Mouse (Mus musculus) heart, embryonic 10.5 days (tissue): Measurements from ENCODE around the gene Vmn1r85. TPM values are rescaled to one million over a fixed set of nuclear protein-coding genes. Genes with fewer than 3 reads are reported as not detected.
"Not testable (repeated sequence)": the region's sequence is repeated elsewhere in the genome, so short reads cannot be mapped to it uniquely, and the experiment has no call there.

Source experiments
- DNase-seq: peaks from one replicate; pipeline ENCODE4 v3.0.0-alpha.2; 2017; ENCODE audit warnings: low spot score
- H3K27ac ChIP-seq: fragments of 300-500 bp; sonication (generic); 2 replicates; pipeline ENCODE4 v1.5.1; 2016; ENCODE audit warnings: mild to moderate bottlenecking
- H3K27me3 ChIP-seq: fragments of 300-500 bp; sonication (generic); 2 replicates; pipeline ENCODE4 v1.6.1; 2016; ENCODE audit warnings: mild to moderate bottlenecking; ENCODE audit not compliant: poor library complexity, insufficient read depth, severe bottlenecking
- H3K36me3 ChIP-seq: fragments of 300-500 bp; sonication (generic); 2 replicates; pipeline ENCODE4 v1.6.1; 2016; ENCODE audit warnings: mild to moderate bottlenecking, moderate library complexity
- H3K4me1 ChIP-seq: fragments of 300-500 bp; sonication (generic); 2 replicates; pipeline ENCODE4 v1.6.1; 2016; ENCODE audit warnings: mild to moderate bottlenecking
- H3K4me3 ChIP-seq: fragments of 300-500 bp; sonication (generic); 2 replicates; pipeline ENCODE4 v1.5.1; 2016; ENCODE audit warnings: mild to moderate bottlenecking, moderate library complexity
- H3K9me3 ChIP-seq: fragments of 300-500 bp; sonication (generic); 2 replicates; pipeline ENCODE4 v1.6.1; 2016; ENCODE audit warnings: mild to moderate bottlenecking, moderate library complexity
- WGBS: fragments of 180-500 bp; shearing (Covaris S2); methylation state at CpG from one replicate; pipeline ENCODE4 v1.1.7; 2016; 5-methylcytosine and 5-hydroxymethylcytosine counted together
- polyA plus RNA-seq: library from polyadenylated mRNA; unstranded; fragments of >200 nt; fragmentation: Nextera tagmentation; extraction: Ambion mirVana; gene quantifications from 2 replicates; pipeline ENCODE4 v1.2.1, GENCODE M21; 2016

Vmn1r85 gene
- not detected in 2 replicates for polyA plus RNA-seq

DNA sequence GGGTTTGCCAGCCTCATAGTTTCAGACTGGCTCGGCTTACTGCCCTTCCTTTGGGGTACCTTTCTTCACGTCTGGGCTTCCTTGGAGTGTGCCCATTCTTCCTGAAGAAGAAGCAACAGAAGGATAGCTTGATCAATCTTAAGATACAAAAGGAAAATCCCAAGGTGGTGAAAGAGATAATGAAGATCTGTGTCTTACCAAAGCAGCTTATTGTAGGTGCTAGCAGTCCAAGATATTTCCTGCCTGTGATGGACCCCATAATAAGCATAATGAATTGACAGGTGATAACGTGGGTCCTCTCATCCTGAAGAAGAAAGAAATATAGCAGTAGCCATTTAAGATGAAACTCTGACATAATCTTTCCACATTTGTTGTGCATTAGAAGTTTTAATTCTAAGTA lies at the start of gene Vmn1r85:
TSS of gene Vmn1r85 (minus strand) at position 101 of the 400 bp plus-strand sequence.
- Histone ChIP-seq H3K4me1 (no peaks in the 10 kb centered on the region), H3K36me3 (no peaks in the 10 kb centered on the region), H3K4me3 (no peak within 1 kb of the TSS), H3K27me3 (no peaks in the 10 kb centered on the region), H3K9me3 (no peaks in the 10 kb centered on the region), H3K27ac (no peak within 1 kb of the TSS)
- 59% methylated on average over 3 of the region's 3 CpGs for WGBS
- no peak for DNase-seq

DNA sequence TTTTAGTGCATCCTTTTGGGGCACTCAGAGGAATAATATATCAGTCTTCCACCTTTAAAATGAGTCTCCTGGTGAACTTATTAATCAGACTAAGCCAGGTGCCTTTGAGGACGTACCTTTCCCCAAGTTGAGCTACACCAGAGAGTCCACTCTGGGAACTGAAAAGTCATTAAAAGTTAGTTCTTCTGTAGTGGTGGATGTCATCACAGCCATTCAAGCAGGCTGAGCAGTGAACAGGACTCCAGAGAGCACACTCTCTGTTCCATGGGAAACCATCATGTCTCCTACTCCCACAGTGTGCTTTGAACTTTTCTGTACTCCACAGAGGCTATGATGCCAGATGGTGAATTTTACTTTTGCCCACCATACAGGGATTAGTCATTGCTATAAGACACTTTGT lies 45.1 kb upstream of the Vmn1r85 start, which contains the start of gene Vmn1r87:
TSS of gene Vmn1r87 (minus strand) at position 101 of the 400 bp plus-strand sequence.
- Histone ChIP-seq H3K4me1 (no peaks in the 10 kb centered on the region), H3K4me3 (no peak within 1 kb of the TSS), H3K36me3 (no peaks in the 10 kb centered on the region), H3K9me3 (no peaks in the 10 kb centered on the region), H3K27ac (no peak within 1 kb of the TSS), H3K27me3 (no peaks in the 10 kb centered on the region)
- WGBS: 58% methylated on average over 1 of the region's 1 CpGs
- no peak for DNase-seq

DNA sequence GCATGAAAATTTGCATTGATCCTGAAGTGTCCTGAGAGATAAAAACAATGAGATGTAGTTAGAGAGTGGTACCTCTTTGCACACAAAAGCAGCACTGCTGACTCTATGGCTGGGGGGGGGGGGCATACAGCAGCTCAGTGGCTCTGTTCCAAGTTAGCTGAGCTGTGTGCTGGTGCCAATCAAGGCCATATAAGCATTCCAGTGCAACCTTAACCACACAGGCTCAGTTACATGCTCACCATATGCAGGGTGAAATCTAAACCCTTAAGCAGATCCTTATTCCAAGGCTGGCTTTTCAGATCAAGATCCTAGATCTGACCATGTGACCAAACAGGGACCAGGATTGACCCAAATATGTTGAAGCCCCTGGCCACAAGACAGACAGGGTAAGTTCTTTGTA lies 42.4 kb upstream of the Vmn1r85 start:
- Histone ChIP-seq H3K27ac (no peak overlapping the region), H3K4me1 (no peaks in the 10 kb centered on the region), H3K9me3 (no peaks in the 10 kb centered on the region), H3K27me3 (no peaks in the 10 kb centered on the region), H3K4me3 (no peak overlapping the region), H3K36me3 (no peaks in the 10 kb centered on the region)
- DNase-seq: no peak

DNA sequence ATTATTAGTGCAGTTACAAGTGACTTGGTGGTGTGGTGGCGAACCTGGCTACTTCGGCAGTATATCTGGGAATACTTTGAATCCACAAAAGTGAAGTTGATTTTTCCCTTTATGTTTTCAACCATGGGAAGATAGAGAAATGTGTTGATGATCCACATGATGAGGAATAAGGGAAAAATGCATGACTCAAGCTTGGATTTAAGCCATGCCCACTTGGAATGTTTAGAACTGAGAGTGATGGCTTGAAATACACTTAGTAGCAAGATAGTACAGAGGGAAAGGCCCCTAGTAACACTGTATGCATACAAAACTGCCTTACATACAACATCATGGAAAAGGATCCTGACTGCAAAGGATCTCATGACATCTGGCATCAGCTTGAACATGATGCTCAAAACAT lies 36.9 kb upstream of the Vmn1r85 start:
- 77% methylated on average over 2 of the region's 2 CpGs for WGBS
- H3K4me1 ChIP-seq: no peaks in the 10 kb centered on the region
- no peak overlapping the region for H3K4me3 ChIP-seq
- H3K27me3 ChIP-seq: no peaks in the 10 kb centered on the region
- H3K9me3 ChIP-seq: no peaks in the 10 kb centered on the region
- no peak overlapping the region for H3K27ac ChIP-seq
- no peaks in the 10 kb centered on the region for H3K36me3 ChIP-seq
- no peak for DNase-seq

DNA sequence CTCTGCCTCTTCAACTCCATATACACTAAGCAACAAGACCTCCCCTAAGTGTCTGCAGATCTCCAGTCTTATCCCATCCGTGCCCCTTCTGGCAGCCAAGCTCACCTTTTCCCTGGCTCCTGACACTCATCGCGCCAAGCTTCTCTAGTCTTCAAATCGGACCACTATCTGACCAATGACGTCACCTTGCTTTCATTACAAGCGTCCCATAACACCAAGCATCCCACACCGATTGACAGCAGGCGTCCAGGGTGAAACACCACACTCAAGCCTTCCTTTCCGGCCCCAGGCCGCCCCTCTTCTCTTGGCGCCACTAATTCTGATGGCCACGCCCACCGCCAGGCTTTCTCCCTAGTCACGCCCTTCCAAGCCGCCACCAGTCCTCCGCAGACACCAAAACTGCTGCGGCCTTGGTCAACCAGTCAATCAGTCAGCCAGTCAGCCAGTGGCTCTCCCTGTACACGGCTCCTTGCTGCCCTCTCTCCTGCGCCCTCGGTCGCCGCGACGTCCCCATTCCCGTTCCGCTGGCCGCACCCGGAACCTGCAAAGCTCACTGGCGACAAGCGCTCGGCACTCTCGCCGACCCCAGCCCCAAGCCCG lies 28.7 kb upstream of the Vmn1r85 start:
- not testable (repeated sequence) for H3K36me3 ChIP-seq, H3K4me1 ChIP-seq, DNase-seq, H3K27me3 ChIP-seq, H3K9me3 ChIP-seq, H3K27ac ChIP-seq
- 1% methylated on average over 21 of the region's 34 CpGs for WGBS
- H3K4me3 ChIP-seq: peak overlapping the region; percentile 40

DNA sequence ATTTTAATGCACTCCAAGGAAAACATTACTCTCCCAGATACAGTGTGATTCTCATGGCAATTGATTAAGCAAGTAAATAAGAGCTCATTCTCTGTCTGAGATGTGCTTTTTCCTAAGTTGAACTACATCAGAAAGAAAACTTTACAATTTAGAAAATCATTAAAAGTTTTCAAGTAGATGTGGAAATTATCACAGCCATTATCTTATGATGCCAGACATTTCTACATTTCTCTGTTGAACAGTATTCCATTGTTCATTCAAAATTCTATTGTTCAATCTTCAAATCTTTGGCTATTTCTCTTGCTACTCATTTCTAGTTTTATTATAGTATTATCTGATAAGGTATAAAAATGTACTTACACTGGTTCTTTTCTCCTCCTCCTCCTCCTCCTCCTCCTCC lies 24.8 kb upstream of the Vmn1r85 start, which contains the start of gene Vmn1r86:
TSS of gene Vmn1r86 (minus strand) at position 101 of the 400 bp plus-strand sequence.
- Histone ChIP-seq H3K4me3 (no peak within 1 kb of the TSS), H3K27ac (no peak within 1 kb of the TSS), H3K9me3 (no peaks in the 10 kb centered on the region), H3K27me3 (no peaks in the 10 kb centered on the region), H3K4me1 (no peaks in the 10 kb centered on the region), H3K36me3 (no peaks in the 10 kb centered on the region)
- DNase-seq: no peak

DNA sequence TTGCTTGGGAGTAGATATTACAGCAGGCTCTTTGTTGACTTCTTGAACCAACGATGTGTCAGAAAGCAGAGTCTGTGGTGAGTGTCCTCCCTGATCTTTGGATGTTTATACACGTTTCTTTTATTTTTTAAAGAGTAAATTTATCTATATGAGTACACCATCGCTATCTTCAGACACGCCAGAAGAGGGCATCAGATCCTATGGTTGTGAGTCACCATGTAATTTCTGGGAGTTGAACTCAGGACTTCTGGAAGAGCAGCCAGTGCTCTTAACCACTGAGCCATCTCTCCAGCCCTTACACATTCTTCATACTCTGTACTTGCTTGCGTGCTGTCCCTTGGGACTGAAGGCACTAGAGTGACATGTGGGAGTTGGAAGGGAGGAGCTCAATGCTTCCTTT lies 22.7 kb downstream of the Vmn1r85 start:
- no peaks in the 10 kb centered on the region for H3K9me3 ChIP-seq
- DNase-seq: no peak
- H3K27ac ChIP-seq: no peak overlapping the region
- 46% methylated on average over 5 of the region's 5 CpGs for whole genome bisulfite sequencing
- H3K27me3 ChIP-seq: no peaks in the 10 kb centered on the region
- H3K36me3 ChIP-seq: no peaks in the 10 kb centered on the region
- H3K4me1 ChIP-seq: no peaks in the 10 kb centered on the region
- no peak overlapping the region for H3K4me3 ChIP-seq

DNA sequence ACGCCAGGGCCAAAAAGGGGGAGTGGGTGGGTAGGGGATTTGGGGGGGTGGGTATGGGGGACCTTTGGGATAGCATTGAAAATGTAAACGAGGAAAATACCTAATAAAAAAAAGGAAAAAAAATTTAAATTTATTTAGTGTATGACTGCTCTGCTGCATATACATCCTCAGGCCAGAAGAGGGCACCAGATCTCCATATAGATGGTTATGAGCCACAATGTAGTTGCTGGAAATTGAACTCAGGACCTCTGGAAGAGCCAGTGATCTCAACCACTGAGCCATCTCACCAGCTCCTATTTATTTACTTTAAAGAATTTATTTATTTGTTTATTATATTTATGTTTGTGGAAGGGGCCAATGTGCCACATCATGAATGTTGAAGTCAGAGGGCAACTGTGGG lies 31.6 kb downstream of the Vmn1r85 start:
- not testable (repeated sequence) for H3K27ac ChIP-seq, H3K27me3 ChIP-seq, H3K36me3 ChIP-seq, H3K9me3 ChIP-seq, DNase-seq, H3K4me1 ChIP-seq, H3K4me3 ChIP-seq
- WGBS: 48% methylated on average over 2 of the region's 2 CpGs

DNA sequence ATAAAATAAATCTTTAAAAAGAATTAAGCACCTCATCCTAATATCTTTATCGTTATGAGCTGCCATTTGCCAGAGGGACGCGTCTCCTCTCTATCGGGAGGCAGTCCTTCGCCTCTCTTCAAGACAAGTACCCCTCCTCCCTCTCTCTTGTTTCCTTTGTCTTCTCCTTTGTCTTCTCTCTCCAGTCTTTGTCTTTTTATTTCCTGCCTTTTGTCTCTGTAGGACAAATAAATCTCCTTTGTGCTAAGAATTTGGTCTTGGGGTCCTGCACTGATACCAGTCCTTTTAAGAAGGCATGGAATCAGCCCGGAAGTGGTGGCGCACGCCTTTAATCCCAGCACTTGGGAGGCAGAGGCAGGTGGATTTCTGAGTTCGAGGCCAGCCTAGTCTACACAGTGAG lies 35.4 kb downstream of the Vmn1r85 start:
- H3K27ac ChIP-seq: no peak overlapping the region
- no peaks in the 10 kb centered on the region for H3K4me1 ChIP-seq
- peaks cover 5% of the 10 kb centered on the region; the same call in 1 of the 2 replicates for H3K9me3 ChIP-seq
- H3K27me3 ChIP-seq: no peaks in the 10 kb centered on the region
- 89% methylated on average over 9 of the region's 9 CpGs for WGBS
- DNase-seq: no peak
- no peak overlapping the region for H3K4me3 ChIP-seq
- H3K36me3 ChIP-seq: no peaks in the 10 kb centered on the region

DNA sequence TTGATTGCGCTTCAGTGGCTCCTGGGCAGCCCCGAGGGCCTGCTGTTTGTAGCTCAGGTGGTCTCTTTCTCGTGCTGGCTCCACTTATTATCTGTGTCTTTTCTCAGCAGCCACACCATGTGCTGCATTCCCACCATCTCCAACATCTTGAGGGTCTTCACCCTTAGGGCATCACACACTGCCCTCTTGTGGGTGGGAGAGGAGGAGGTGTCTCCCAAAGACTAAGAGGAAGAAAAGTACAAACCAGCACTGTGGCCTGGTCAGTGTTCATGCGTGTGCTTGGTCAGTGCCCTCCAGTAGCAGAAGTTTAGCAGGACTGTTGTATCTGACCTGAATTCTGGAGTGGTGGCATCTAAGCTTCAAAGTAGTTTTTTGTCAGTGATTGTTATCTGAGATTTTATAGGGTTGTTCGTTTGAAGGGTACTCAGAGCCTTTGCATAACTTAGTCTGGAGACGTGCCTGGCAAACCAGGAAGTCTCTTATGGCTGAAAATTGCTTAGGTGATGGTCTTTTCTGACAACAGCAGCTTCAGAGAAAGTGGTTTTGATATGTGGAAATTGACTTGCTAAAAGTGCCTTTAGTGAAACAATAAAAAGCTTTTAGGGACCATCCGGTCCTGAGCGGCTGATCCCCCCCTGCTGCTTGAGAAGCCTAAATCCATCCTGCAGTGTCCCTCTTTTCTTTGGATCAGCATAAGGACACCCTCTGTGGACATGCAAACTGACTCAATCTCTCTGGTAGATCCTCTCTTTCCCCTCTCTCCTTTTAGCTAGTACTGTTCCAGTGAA lies 37.9 kb downstream of the Vmn1r85 start:
- no peak overlapping the region for H3K27ac ChIP-seq
- WGBS: 61% methylated on average over 8 of the region's 8 CpGs

DNA sequence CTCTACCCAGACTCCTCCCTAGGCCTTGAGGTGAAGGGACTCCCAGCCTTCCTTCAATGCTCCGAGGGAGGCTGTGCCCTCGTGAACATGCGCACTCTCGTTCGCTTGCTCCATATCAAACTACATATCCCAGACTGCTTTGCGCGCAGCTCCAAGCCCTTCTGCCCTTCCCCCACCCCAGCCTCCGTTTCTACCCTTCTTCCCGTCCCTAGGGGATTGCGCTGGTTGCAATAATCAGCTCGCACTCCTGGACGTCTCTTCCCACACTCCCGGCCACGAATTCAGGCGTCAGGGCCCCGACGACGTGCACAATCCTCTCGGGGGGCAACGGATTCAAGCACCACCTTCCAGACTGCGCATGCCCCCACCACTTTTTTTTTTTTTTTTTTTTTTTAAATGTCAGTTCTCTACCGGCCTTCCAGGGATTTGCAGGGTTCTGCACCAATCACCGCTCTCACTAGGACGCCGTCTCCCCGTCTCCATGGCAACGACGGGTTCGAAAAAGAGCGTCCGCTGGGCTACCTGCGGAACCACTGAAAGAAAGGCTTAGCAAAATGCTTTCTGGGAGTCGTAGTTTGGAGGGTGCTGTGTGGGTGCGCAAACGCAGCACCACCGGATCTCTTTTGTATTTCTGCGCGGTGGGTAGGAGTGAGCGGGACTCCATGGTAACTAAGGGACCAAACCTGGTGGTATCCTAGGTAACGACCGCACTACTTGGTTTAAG lies 40.5 kb downstream of the Vmn1r85 start, which contains the start of gene Mzf1:
TSS of gene Mzf1 (minus strand) at position 478 of the 724 bp plus-strand sequence.
- H3K4me3 ChIP-seq: peak within 1 kb of the TSS; percentile 78
- peak; percentile 97 for DNase-seq
- WGBS: under 1% methylated on average over 41 of the region's 41 CpGs
- no peaks in the 10 kb centered on the region for H3K36me3 ChIP-seq
- no peaks in the 10 kb centered on the region for H3K9me3 ChIP-seq
- no peaks in the 10 kb centered on the region for H3K4me1 ChIP-seq
- H3K27me3 ChIP-seq: no peaks in the 10 kb centered on the region
- peak within 1 kb of the TSS; percentile 92 for H3K27ac ChIP-seq

More for the DNA sequence above, 37.9 kb downstream of the Vmn1r85 start:
- no peaks in the 10 kb centered on the region for H3K9me3 ChIP-seq
- DNase-seq: no peak
- H3K27me3 ChIP-seq: no peaks in the 10 kb centered on the region
- H3K36me3 ChIP-seq: no peaks in the 10 kb centered on the region
- no peak overlapping the region for H3K4me3 ChIP-seq
- H3K4me1 ChIP-seq: no peaks in the 10 kb centered on the region

DNA sequence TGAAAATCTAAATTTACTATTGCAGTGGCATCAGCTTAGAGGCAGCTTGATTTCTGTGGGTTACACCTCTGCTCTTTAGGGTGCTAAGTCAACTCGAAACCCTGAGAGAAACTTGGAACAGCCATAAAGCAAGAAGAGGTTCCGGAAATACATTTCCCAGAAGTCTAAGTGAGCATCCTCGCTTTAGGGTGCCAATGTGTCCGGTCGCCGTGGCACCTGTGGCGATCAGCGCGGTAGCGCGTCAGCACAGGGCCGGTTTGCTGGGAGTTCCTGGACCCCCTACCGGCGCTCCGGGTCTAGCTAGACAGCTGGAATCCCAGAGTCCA lies 41.0 kb downstream of the Vmn1r85 start:
- H3K4me3 ChIP-seq: peak overlapping the region; percentile 78
- H3K27ac ChIP-seq: peak overlapping the region; percentile 92
- H3K27me3 ChIP-seq: no peaks in the 10 kb centered on the region
- WGBS: 4% methylated on average over 15 of the region's 15 CpGs
- no peak for DNase-seq
- H3K4me1 ChIP-seq: no peaks in the 10 kb centered on the region
- no peaks in the 10 kb centered on the region for H3K36me3 ChIP-seq
- H3K9me3 ChIP-seq: no peaks in the 10 kb centered on the region

DNA sequence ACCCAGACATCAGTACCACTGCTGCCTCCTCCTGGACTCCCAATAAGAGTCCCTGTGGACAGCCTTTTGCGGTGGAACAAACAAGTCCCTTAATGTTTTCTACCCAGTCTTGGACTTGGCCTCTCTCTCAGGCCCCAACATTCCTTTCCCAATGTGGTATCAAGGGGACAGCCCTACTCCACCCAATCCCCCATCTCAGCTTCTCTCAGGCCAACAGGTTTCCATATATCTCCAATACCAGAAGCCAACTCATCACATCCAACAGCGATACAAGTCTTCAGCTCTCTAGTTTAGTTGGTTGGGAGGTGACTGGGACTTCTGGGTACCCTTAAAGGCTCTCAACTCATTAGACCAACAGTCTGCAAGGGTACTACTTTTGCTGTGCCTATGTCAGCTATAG lies 41.5 kb downstream of the Vmn1r85 start:
- H3K36me3 ChIP-seq: no peaks in the 10 kb centered on the region
- H3K9me3 ChIP-seq: no peaks in the 10 kb centered on the region
- peak overlapping the region; percentile 78 for H3K4me3 ChIP-seq
- DNase-seq: no peak
- H3K27ac ChIP-seq: peak overlapping the region; percentile 92; the same call in 1 of the 2 replicates
- H3K27me3 ChIP-seq: no peaks in the 10 kb centered on the region
- no peaks in the 10 kb centered on the region for H3K4me1 ChIP-seq
- WGBS: 90% methylated on average over 2 of the region's 2 CpGs
